14 mouse cellular contexts compared by ENCODE assay signal in the genomic region with DNA sequence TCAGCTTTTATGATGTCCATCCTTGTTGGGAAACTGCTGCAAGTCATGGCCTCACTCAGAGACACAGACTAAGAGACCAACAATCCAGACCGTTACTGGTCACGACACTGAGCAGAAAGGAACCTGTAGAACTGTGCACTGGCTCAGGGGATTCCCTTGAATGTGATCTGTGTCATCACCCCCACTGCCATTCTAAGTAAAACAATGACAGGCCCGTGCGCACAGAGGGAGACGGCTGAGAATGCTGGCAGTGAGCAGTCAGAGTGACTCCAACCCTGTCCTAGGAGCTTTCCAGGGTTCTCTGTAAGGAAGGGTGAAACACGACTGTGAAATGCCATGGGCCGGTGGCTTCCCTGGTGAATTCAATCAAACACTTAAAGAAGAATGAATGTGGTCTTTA.
"Had no signal": no experiment of that assay in that cellular context is flagged by ENCODE, and none has a peak within 500 bp of the region (broad histone marks: within the 10 kb centered on the region; RNA-seq: fewer than 3 reads in every experiment).

No protein-coding gene starts in this region.

- H3K27me3 ChIP-seq: limb, embryonic 13.5 days; megakaryocyte, embryonic 14.5 days; midbrain, embryonic 12.5 days had no signal

- H3K9me3 ChIP-seq: megakaryocyte, embryonic 14.5 days; midbrain, embryonic 12.5 days had no signal

- H3K36me3 ChIP-seq: midbrain, embryonic 12.5 days had no signal

- DNase-seq: kidney, postnatal 10 days; kidney, postnatal 4 days; left cerebral cortex, postnatal 4 days; lung, adult 2 months; lung, postnatal 10 days; lung, postnatal 4 days; right cerebral cortex, adult 18-20 months; right cerebral cortex, postnatal 25 days; thymus, postnatal 4 days had no signal

- H3K4me3 ChIP-seq: layer of hippocampus, adult 2 months; limb, embryonic 13.5 days; megakaryocyte, embryonic 14.5 days; midbrain, embryonic 12.5 days had no signal

- H3K27ac ChIP-seq: layer of hippocampus, adult 2 months; limb, embryonic 13.5 days; liver, embryonic 14.5 days; midbrain, embryonic 12.5 days had no signal

- H3K9ac ChIP-seq: limb, embryonic 13.5 days; liver, embryonic 14.5 days; midbrain, embryonic 12.5 days had no signal

- H3K4me2 ChIP-seq: limb, embryonic 13.5 days; midbrain, embryonic 12.5 days had no signal
